Mouse (Mus musculus): ENCODE measurements around the gene Grb10.

- TF ChIP-seq CTCF (IDR thresholded peaks at IDR 0.05; ENCODE audit: low read depth) (no peak), EP300 (IDR thresholded peaks at IDR 0.05; ENCODE audit: low read depth) (no peak)
These were observed 95.0 kb downstream of the Grb10 start for GRCm38 (mm10) chr11:11943240-11944081.
